Mouse (Mus musculus): ENCODE data around the gene Plekhs1. TPM values are rescaled to one million over a fixed set of nuclear protein-coding genes. Genes with fewer than 3 reads are reported as not detected.

The Plekhs1 gene
- polyA plus RNA-seq, 1 experiment from 2014 or later: 0.51 TPM

DNA sequence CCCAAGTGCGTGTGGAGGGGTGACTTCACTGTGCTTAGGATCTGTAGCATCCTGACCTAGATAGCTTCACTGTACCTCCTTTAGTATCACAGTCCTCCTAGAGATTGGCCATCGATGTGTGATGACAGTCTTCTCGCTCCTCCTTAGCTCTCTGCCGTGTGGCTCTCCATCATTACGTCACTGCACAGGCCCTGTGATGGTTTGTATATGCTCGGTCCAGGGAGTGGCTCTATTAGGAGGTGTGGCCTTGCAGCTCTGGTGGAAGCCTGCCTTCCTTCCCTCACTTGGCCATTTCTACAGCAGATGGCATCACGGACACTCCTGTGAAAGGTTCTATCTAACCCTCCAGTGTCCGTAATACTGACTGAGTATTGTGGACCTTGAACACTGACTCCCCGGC lies 74.3 kb downstream of the Plekhs1 start:
- H3K9ac ChIP-seq (replicated peaks; ENCODE audit: low read depth, low read length): no peak overlapping the region
- H3K4me2 ChIP-seq (replicated peaks; ENCODE audit: low read depth, low read length): no peak overlapping the region
- H3K4me1 ChIP-seq (ENCODE audit: control insufficient read depth, insufficient read depth, low read length): 0 out of 2 replicates have a peak, but pooled peaks cover 4% of the 10 kb centered on the region
- H3K9me3 ChIP-seq (ENCODE audit: control insufficient read depth, low read depth, low read length): no peaks in the 10 kb centered on the region
- ATAC-seq (ENCODE audit: insufficient number of reproducible peaks, insufficient read depth, low FRiP score, low read depth): no peak
- no peak overlapping the region for H3K4me3 ChIP-seq (ENCODE audit: low read depth, low read length)
- H3K36me3 ChIP-seq (ENCODE audit: control insufficient read depth, insufficient read depth, low read length): peaks cover 13% of the 10 kb centered on the region
- no peaks in the 10 kb centered on the region for H3K27me3 ChIP-seq (ENCODE audit: control insufficient read depth, insufficient read depth, low read length)
- H3K27ac ChIP-seq (ENCODE audit: low read length): no peak overlapping the region
- WGBS: 77% methylated on average over 9 of the region's 9 CpGs

Other genes with a start within 250 kb of the Plekhs1 start
- 30.8 and 36.6 TPM in 2 replicates for gene Habp2, start 174.5 kb upstream of the Plekhs1 start, polyA plus RNA-seq (2014; fragmentation: Nextera tagmentation; extraction: Ambion mirVana)
- gene Nrap, start 71.6 kb upstream of the Plekhs1 start, polyA plus RNA-seq (2014; fragmentation: Nextera tagmentation; extraction: Ambion mirVana): 0.26 and 0.45 TPM in 2 replicates
- 29.1 and 31.3 TPM in 2 replicates for gene Casp7, start 64.5 kb upstream of the Plekhs1 start, polyA plus RNA-seq (2014; fragmentation: Nextera tagmentation; extraction: Ambion mirVana)
- gene Dclre1a, start 86.6 kb downstream of the Plekhs1 start, polyA plus RNA-seq (2014; fragmentation: Nextera tagmentation; extraction: Ambion mirVana): 21.8 and 26.4 TPM in 2 replicates
- 20.4 and 20.9 TPM in 2 replicates for gene Nhlrc2, start 86.6 kb downstream of the Plekhs1 start, polyA plus RNA-seq (2014; fragmentation: Nextera tagmentation; extraction: Ambion mirVana)